Mouse (Mus musculus) hindbrain, embryonic 16.5 days (tissue): Measurements from ENCODE around the gene Hydin. TPM values are rescaled to one million over a fixed set of nuclear protein-coding genes. Genes with fewer than 3 reads are reported as not detected.
A peak's percentile ranks its signal among the peaks of the same experiment; 100 is the strongest.

ENCODE experiments used
- ATAC-seq: fragments of 200-750 bp; cut with Nextera tagmentation; 2 replicates; pipeline ENCODE4 v1.8.0; 2017; ENCODE audit warnings: moderate TSS enrichment, moderate library complexity
- H3K27ac ChIP-seq: fragments of 300-500 bp; sonication (generic); 2 replicates; pipeline ENCODE4 v1.5.1; 2014; ENCODE audit warnings: low read depth, mild to moderate bottlenecking, control low read depth, low read length, moderate library complexity
- H3K27me3 ChIP-seq: fragments of 300-500 bp; sonication (generic); replicated peaks from 2 replicates; pipeline ENCODE4 v1.6.1; 2014; ENCODE audit warnings: low read length; ENCODE audit not compliant: control insufficient read depth, insufficient read depth
- H3K36me3 ChIP-seq: fragments of 300-500 bp; sonication (generic); 2 replicates; pipeline ENCODE4 v1.6.1; 2014; ENCODE audit warnings: mild to moderate bottlenecking, low read length, moderate library complexity, mixed read lengths; ENCODE audit not compliant: control insufficient read depth, insufficient read depth
- H3K4me1 ChIP-seq: fragments of 300-500 bp; sonication (generic); 2 replicates; pipeline ENCODE4 v1.6.1; 2014; ENCODE audit warnings: low read depth, low read length; ENCODE audit not compliant: control insufficient read depth, insufficient read depth
- H3K4me2 ChIP-seq: fragments of 300-500 bp; sonication (generic); 2 replicates; pipeline ENCODE4 v1.6.1; 2014; ENCODE audit warnings: mild to moderate bottlenecking, low read length, control low read depth, moderate library complexity
- H3K4me3 ChIP-seq: fragments of 300-500 bp; sonication (generic); 2 replicates; pipeline ENCODE4 v1.5.1; 2014; ENCODE audit warnings: mild to moderate bottlenecking, low read length, control low read depth, moderate library complexity
- H3K9ac ChIP-seq: fragments of 300-500 bp; sonication (generic); 2 replicates; pipeline ENCODE4 v1.6.1; 2014; ENCODE audit warnings: low read depth, mild to moderate bottlenecking, control low read depth, low read length, moderate library complexity
- H3K9me3 ChIP-seq: fragments of 300-500 bp; sonication (generic); 2 replicates; pipeline ENCODE4 v1.6.1; 2014; ENCODE audit warnings: mild to moderate bottlenecking, low read length, moderate library complexity; ENCODE audit not compliant: control insufficient read depth
- WGBS: fragments of 180-500 bp; shearing (Covaris S2); extraction: QIAGEN DNeasy Blood & Tissue Kit; methylation state at CpG from one replicate; pipeline ENCODE4 v1.1.7; 2014; 5-methylcytosine and 5-hydroxymethylcytosine counted together
- microRNA-seq: library from miRNA; unstranded; fragments of <30 nt; microRNA quantifications from one replicate; pipeline ENCODE4, GENCODE M21; 2017
- polyA plus RNA-seq: library from polyadenylated mRNA; unstranded; fragments of >200 nt; fragmentation: Nextera tagmentation; extraction: Ambion mirVana; gene quantifications from 2 replicates; pipeline ENCODE4 v1.2.1, GENCODE M21; 2015

Hydin gene
- polyA plus RNA-seq, 1 experiment from 2014 or later = 0.41 TPM

DNA sequence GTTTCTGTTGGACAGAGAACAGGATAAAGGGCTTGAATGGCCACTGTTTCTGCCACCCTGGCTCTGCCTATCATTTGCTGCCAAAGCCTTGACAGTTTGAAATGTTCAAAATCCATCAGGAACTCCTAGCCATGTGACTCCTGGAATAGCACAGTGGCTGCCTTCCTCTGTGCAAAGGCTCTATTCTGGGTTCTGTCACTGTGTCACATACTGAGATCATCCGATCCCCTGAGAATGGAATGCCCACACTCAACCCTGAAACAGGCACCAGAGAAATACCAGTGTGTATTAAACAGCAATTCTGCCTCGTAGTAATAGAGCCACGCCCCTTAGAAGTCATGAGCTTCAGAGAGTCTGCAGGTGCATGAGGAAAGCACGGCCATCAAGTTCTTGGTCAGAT is 385.1 kb downstream of the Hydin start:
- ATAC-seq = no peak
- Histone ChIP-seq H3K4me2 (no peak overlapping the region), H3K9me3 (no peaks in the 10 kb centered on the region), H3K4me3 (no peak overlapping the region), H3K27me3 (no peaks in the 10 kb centered on the region), H3K36me3 (peaks cover 7% of the 10 kb centered on the region), H3K27ac (no peak overlapping the region), H3K4me1 (no peaks in the 10 kb centered on the region), H3K9ac (no peak overlapping the region)
- 89% methylated on average over 4 of the region's 4 CpGs for WGBS

DNA sequence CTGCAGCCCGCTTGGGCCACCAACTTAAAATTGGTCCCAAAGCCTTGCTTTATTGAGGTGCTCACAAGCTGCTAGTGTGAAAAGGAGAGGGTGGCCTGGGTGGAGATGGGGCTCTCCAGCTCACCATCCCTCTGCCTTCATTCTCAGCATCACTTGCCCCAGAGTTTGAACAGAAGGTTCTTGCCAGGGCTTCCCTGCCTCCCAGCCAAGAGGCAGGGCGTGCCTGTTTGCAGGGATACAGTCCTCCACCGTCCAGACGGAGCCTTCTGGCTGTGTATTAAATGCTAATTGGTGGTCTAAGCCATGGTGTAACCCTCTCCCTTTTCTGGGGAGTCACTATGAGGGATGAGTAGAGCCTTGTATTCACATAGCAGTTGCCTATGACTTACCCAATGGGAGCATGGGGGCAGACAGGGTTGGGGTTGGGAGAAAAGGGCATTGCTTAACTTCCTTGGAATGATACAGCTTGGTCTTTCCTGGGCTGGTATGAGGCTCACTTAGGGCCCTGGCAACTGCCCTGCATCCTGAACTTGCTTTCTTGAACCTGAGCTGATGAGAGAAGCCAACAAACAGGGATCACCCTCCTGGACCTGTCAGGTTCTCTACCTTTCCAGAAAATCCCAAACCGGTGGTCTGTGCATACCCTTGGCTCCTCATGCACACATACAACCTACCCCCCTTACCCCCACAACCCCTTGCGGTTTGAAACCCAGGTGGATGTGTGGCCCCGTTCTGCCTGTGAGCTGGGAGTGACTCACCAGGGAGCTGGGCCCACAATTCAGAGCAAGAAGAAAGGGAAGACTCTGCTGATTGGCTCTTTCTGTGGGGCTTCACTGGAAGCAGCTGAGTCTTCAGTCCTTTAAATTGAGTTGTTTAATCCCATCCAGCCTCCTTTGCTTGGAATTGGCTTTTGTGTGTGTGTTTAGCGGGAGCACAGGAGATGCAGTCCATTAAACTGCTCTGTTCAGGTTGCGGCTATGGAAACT is 387.6 kb downstream of the Hydin start:
- no peaks in the 10 kb centered on the region for H3K4me1 ChIP-seq
- 74% methylated on average over 9 of the region's 9 CpGs for WGBS
- no peaks in the 10 kb centered on the region for H3K27me3 ChIP-seq
- H3K9ac ChIP-seq = no peak overlapping the region
- no peaks in the 10 kb centered on the region for H3K9me3 ChIP-seq
- ATAC-seq = peak; percentile 27; the same call in 1 of the 2 replicates
- no peak overlapping the region for H3K4me2 ChIP-seq
- no peak overlapping the region for H3K4me3 ChIP-seq
- no peak overlapping the region for H3K27ac ChIP-seq
- H3K36me3 ChIP-seq = peaks cover 2% of the 10 kb centered on the region; the same call in 1 of the 2 replicates

GRCm38 (mm10) chr8:110655827-110656226 is 389.1 kb downstream of the Hydin start:
- Histone ChIP-seq H3K27ac (no peak overlapping the region), H3K9me3 (no peaks in the 10 kb centered on the region), H3K4me2 (no peak overlapping the region), H3K4me1 (no peaks in the 10 kb centered on the region), H3K4me3 (no peak overlapping the region), H3K27me3 (no peaks in the 10 kb centered on the region), H3K9ac (no peak overlapping the region), H3K36me3 (no peaks in the 10 kb centered on the region; the same call in 1 of the 2 replicates)
- WGBS = 58% methylated on average over 1 of the region's 1 CpGs
- 0 out of 2 replicates have a peak, but pooled peaks have one; percentile 32 for ATAC-seq

GRCm38 (mm10) chr8:110657661-110658060 is 390.9 kb downstream of the Hydin start:
- Histone ChIP-seq H3K4me3 (no peak overlapping the region), H3K27me3 (no peaks in the 10 kb centered on the region), H3K36me3 (no peaks in the 10 kb centered on the region; the same call in 1 of the 2 replicates), H3K9me3 (no peaks in the 10 kb centered on the region), H3K9ac (no peak overlapping the region), H3K4me1 (peaks cover under 1% of the 10 kb centered on the region; the same call in 1 of the 2 replicates), H3K4me2 (no peak overlapping the region), H3K27ac (no peak overlapping the region)
- no peak for ATAC-seq
- WGBS = 87% methylated on average over 2 of the region's 2 CpGs

Small RNAs within 50 kb of the gene (microRNA-seq; reads per million reads assigned to microRNA genes)
- gene Gm44489 = not detected
- gene Gm47306 = not detected

Other genes starting within 250 kb of the Hydin start
- not detected in 2 replicates for gene Chst4, start 227.2 kb upstream of the Hydin start, polyA plus RNA-seq
- 19.8 and 21.9 TPM in 2 replicates for gene Zfp612, start 187.2 kb upstream of the Hydin start, polyA plus RNA-seq
- gene Gm21964, start 165.8 kb upstream of the Hydin start, polyA plus RNA-seq = not detected in 2 replicates
- not detected in 2 replicates for gene Gm17720, start 164.2 kb upstream of the Hydin start, polyA plus RNA-seq
- 117 and 144 TPM in 2 replicates for gene Calb2, start 98.8 kb upstream of the Hydin start, polyA plus RNA-seq
- gene Cmtr2, start 51.3 kb upstream of the Hydin start, polyA plus RNA-seq = 8.8 and 10.4 TPM in 2 replicates